ENCODE assay signal across 8 mouse cellular contexts in genomic region chr2:167061381-167062034, GRCm38 (mm10). TPM values are rescaled to one million over a fixed set of nuclear protein-coding genes. Genes with fewer than 3 reads are reported as not detected.
A peak's percentile ranks its signal among the peaks of the same experiment; 100 is the strongest.
DNase-seq lines count a peak whose midpoint lies in the region; ATAC-seq and TF ChIP-seq lines count a peak whose summit lies in the region.

No protein-coding gene starts in this region.

- no peaks in the 10 kb centered on the region for H3K9me3 ChIP-seq in ES-Bruce4 (replicated peaks; ENCODE audit: control insufficient read depth, insufficient read depth, low read length, poor library complexity, severe bottlenecking)
- no peaks in the 10 kb centered on the region for H3K9me3 ChIP-seq in forebrain, postnatal 0 days (ENCODE audit: low read length)
- H3K9me3 ChIP-seq in liver, embryonic 14.5 days (ENCODE audit: control insufficient read depth, low read length) = no peaks in the 10 kb centered on the region

- peak overlapping the region; percentile 61 for H3K4me2 ChIP-seq in forebrain, postnatal 0 days (ENCODE audit: low read depth)
- H3K4me2 ChIP-seq in liver, embryonic 14.5 days (ENCODE audit: low read depth) = peak overlapping the region; percentile 93

- ATAC-seq in forebrain, postnatal 0 days = no peak
- ATAC-seq in liver, embryonic 14.5 days (ENCODE audit: insufficient read depth) = no peak

- peak overlapping the region; percentile 98 for H3K4me3 ChIP-seq in heart, adult 2 months
- peak overlapping the region; percentile 92 for H3K4me3 ChIP-seq in ES-Bruce4 (ENCODE audit: low read depth, low read length)
- H3K4me3 ChIP-seq in forebrain, postnatal 0 days (ENCODE audit: low read depth, low read length) = peak overlapping the region; percentile 71
- H3K4me3 ChIP-seq in liver, embryonic 14.5 days (ENCODE audit: insufficient read depth in 1 of 2, low read depth in 2 of 2, low read length in 2 of 2) = peak overlapping the region; percentile 70 to 89

- peak overlapping the region; percentile 100 for H3K9ac ChIP-seq in heart, adult 2 months (ENCODE audit: low read depth, low read length)
- peak overlapping the region; percentile 93 for H3K9ac ChIP-seq in ES-Bruce4 (ENCODE audit: low read depth, poor library complexity, severe bottlenecking)
- H3K9ac ChIP-seq in forebrain, postnatal 0 days = peak overlapping the region; percentile 80
- H3K9ac ChIP-seq in liver, embryonic 14.5 days (replicated peaks) = peak overlapping the region; percentile 81

- WGBS in heart, adult 2 months = 20% methylated on average over 11 of the region's 11 CpGs
- WGBS in forebrain, postnatal 0 days = 24% methylated on average over 11 of the region's 11 CpGs
- 12% methylated on average over 11 of the region's 11 CpGs for WGBS in liver, embryonic 14.5 days (ENCODE audit: insufficient replicate concordance)

- peaks cover 8% of the 10 kb centered on the region for H3K79me2 ChIP-seq in heart, adult 2 months (replicated peaks; ENCODE audit: control insufficient read depth, insufficient read depth, low read length)

- no peak for TF ChIP-seq CTCF in heart, adult 2 months (IDR thresholded peaks at IDR 0.05)
- no peak for TF ChIP-seq CTCF in ES-Bruce4 (IDR thresholded peaks at IDR 0.05; ENCODE audit: low read depth, low read length)
- no peak for TF ChIP-seq CTCF in forebrain, postnatal 0 days (IDR thresholded peaks at IDR 0.05; ENCODE audit: low read depth)
- no peak for TF ChIP-seq CTCF in liver, embryonic 14.5 days (IDR thresholded peaks at IDR 0.05; ENCODE audit: low read depth)

- no peaks in the 10 kb centered on the region for H3K27me3 ChIP-seq in heart, adult 2 months (ENCODE audit: control insufficient read depth, insufficient read depth, low read length)
- H3K27me3 ChIP-seq in ES-Bruce4 (ENCODE audit: control insufficient read depth, insufficient read depth, low read length, poor library complexity, severe bottlenecking) = no peaks in the 10 kb centered on the region
- H3K27me3 ChIP-seq in forebrain, postnatal 0 days (ENCODE audit: insufficient read depth, low read length) = no peaks in the 10 kb centered on the region
- no peaks in the 10 kb centered on the region for H3K27me3 ChIP-seq in liver, embryonic 14.5 days (ENCODE audit: control insufficient read depth, insufficient read depth, low read length)

- TF ChIP-seq POLR2A in heart, adult 2 months (IDR thresholded peaks at IDR 0.05; ENCODE audit: insufficient read depth, low read depth, low read length) = no peak
- TF ChIP-seq POLR2A in ES-Bruce4 (IDR thresholded peaks at IDR 0.05; ENCODE audit: insufficient read depth, low read length) = no peak

- H3K27ac ChIP-seq in heart, adult 2 months = peak overlapping the region; percentile 98
- no peak overlapping the region for H3K27ac ChIP-seq in ES-Bruce4 (ENCODE audit: insufficient read depth, low read length)
- 0 out of 2 replicates have a peak overlapping the region, but pooled peaks have one; percentile 4 for H3K27ac ChIP-seq in forebrain, postnatal 0 days (ENCODE audit: low read depth, low read length)
- peak overlapping the region; percentile 72 for H3K27ac ChIP-seq in liver, embryonic 14.5 days

- peaks cover 27% of the 10 kb centered on the region for H3K36me3 ChIP-seq in heart, adult 2 months (ENCODE audit: control insufficient read depth, insufficient read depth, low read length)
- H3K36me3 ChIP-seq in ES-Bruce4 (ENCODE audit: control insufficient read depth, insufficient read depth, low read length, poor library complexity, severe bottlenecking) = peaks cover 44% of the 10 kb centered on the region
- H3K36me3 ChIP-seq in forebrain, postnatal 0 days (ENCODE audit: insufficient read depth) = peaks cover 30% of the 10 kb centered on the region
- peaks cover 47% of the 10 kb centered on the region for H3K36me3 ChIP-seq in liver, embryonic 14.5 days (replicated peaks; ENCODE audit: control insufficient read depth, insufficient read depth, low read depth)

- DNase-seq in heart, adult 2 months = no peak
- DNase-seq in heart, adult 8-10 months (ENCODE audit: low spot score) = no peak
- no peak for DNase-seq in forebrain, postnatal 0 days
- no peak for DNase-seq in liver, embryonic 14.5 days (ENCODE audit: low read depth in 3 of 3, low spot score in 3 of 3)
- DNase-seq in thymus, postnatal 4 days = peak; percentile 42
- no peak for DNase-seq in Muller cell, postnatal 12 days (ENCODE audit: inconsistent ontology term)
- DNase-seq in frontal cortex, postnatal 36 days (ENCODE audit: low spot score in 2 of 2) = no peak

- no peak for TF ChIP-seq EP300 in heart, adult 2 months (IDR thresholded peaks at IDR 0.05; ENCODE audit: insufficient read depth, low read depth, low read length)
- TF ChIP-seq EP300 in ES-Bruce4 (IDR thresholded peaks at IDR 0.05; ENCODE audit: insufficient read depth, low read depth, low read length) = no peak
- TF ChIP-seq EP300 in liver, embryonic 14.5 days (IDR thresholded peaks at IDR 0.05; ENCODE audit: low read depth) = no peak

- H3K4me1 ChIP-seq in heart, adult 2 months (ENCODE audit: control insufficient read depth, insufficient read depth, low read length) = peaks cover 21% of the 10 kb centered on the region
- peaks cover 7% of the 10 kb centered on the region for H3K4me1 ChIP-seq in ES-Bruce4 (ENCODE audit: control insufficient read depth, insufficient read depth, low read length)
- peaks cover 16% of the 10 kb centered on the region for H3K4me1 ChIP-seq in forebrain, postnatal 0 days (ENCODE audit: insufficient read depth)
- peaks cover 14 to 23% of the 10 kb centered on the region in 2 experiments for H3K4me1 ChIP-seq in liver, embryonic 14.5 days (replicated peaks; ENCODE audit: control insufficient read depth in 2 of 2, insufficient read depth in 2 of 2, low read length in 1 of 2)

- intact Hi-C loops in heart, adult 2 months (cut with DNase I) = loop anchor here (5.0 kb wide), 3 partner anchors 64 to 361 kb away; partner anchors contain the start of genes B4galt5, Slc9a8 and Stau1

RNA-seq across cellular contexts. Expression of gene Znfx1, which starts 1.3 kb away (rescaled TPM):
- total RNA-seq in heart, adult 2 months (2021) = 10 to 100 TPM; 37.4 to 39.3 TPM
- polyA plus RNA-seq in heart, adult 2 months (2012; rRNA removed) = 21.9 and 29.1 TPM in 2 replicates
- 10 to 100 TPM; 29.2 to 47.0 (median 40.3) TPM for total RNA-seq in heart, adult 8-10 months (2022)
- polyA plus RNA-seq in ES-Bruce4 (2011; ENCODE audit: insufficient read depth, insufficient read length, low read depth, missing spikeins) = 11.4 and 12.1 TPM in 2 replicates
- total RNA-seq in forebrain, postnatal 0 days (2014; rRNA removed) = 20.5 and 25.4 TPM in 2 replicates
- polyA plus RNA-seq in forebrain, postnatal 0 days (2015; fragmentation: Nextera tagmentation; extraction: Ambion mirVana) = 2.2 and 4.4 TPM in 2 replicates
- 7.7 and 7.8 TPM in 2 replicates for polyA plus RNA-seq in liver, embryonic 14.5 days (2012; rRNA removed)
- 6.7 and 8.2 TPM in 2 replicates for polyA plus RNA-seq in liver, embryonic 14.5 days (2014; fragmentation: Nextera tagmentation; extraction: Ambion mirVana)

RNA-seq across cellular contexts. Expression of gene Ddx27, which starts 46.5 kb away (rescaled TPM):
- total RNA-seq in heart, adult 2 months (2021) = 10 to 100 TPM; 10.9 to 11.3 TPM
- polyA plus RNA-seq in heart, adult 2 months (2012; rRNA removed) = 6.9 and 7.7 TPM in 2 replicates
- 10 to 100 TPM in 3 of 4 experiments, 1 to 10 TPM in 1; 9.0 to 12.3 (median 10.7) TPM for total RNA-seq in heart, adult 8-10 months (2022)
- polyA plus RNA-seq in ES-Bruce4 (2011; ENCODE audit: insufficient read depth, insufficient read length, low read depth, missing spikeins) = 72.1 and 75.7 TPM in 2 replicates
- 37.9 and 42.5 TPM in 2 replicates for total RNA-seq in forebrain, postnatal 0 days (2014; rRNA removed)
- 28.4 and 36.9 TPM in 2 replicates for polyA plus RNA-seq in forebrain, postnatal 0 days (2015; fragmentation: Nextera tagmentation; extraction: Ambion mirVana)
- polyA plus RNA-seq in liver, embryonic 14.5 days (2012; rRNA removed) = 26.4 and 39.5 TPM in 2 replicates
- 26.5 and 30.2 TPM in 2 replicates for polyA plus RNA-seq in liver, embryonic 14.5 days (2014; fragmentation: Nextera tagmentation; extraction: Ambion mirVana)
